Mouse (Mus musculus) myocyte (in vitro differentiated cells): ENCODE measurements around the gene Mgmt.

ENCODE experiments used
- MAX ChIP-seq: IDR thresholded peaks from one replicate; pipeline ENCODE4 v1.6.1; 2011; ENCODE audit warnings: low read depth, mild to moderate bottlenecking, control low read depth
- MYOG ChIP-seq, 3 experiments: IDR thresholded peaks; one replicate each; pipeline ENCODE4 v1.6.1; 2011; ENCODE audit warnings: control low read depth in 2 of 3, low read depth in 2 of 3, mild to moderate bottlenecking in 2 of 3; ENCODE audit not compliant: insufficient read length in 2 of 3, control insufficient read depth in 1 of 3, insufficient read depth in 1 of 3
- POLR2A ChIP-seq: IDR thresholded peaks from one replicate; pipeline ENCODE4 v1.6.1; 2011; ENCODE audit warnings: low read depth, mild to moderate bottlenecking, control low read depth, moderate library complexity; ENCODE audit not compliant: insufficient read length
- POLR2AphosphoS2 ChIP-seq: IDR thresholded peaks from one replicate; pipeline ENCODE4 v1.6.1; 2011; ENCODE audit warnings: low read depth, control low read depth; ENCODE audit not compliant: insufficient read length
- REST ChIP-seq: IDR thresholded peaks from one replicate; pipeline ENCODE4 v1.6.1; 2011; ENCODE audit warnings: mild to moderate bottlenecking, control low read depth, moderate library complexity; ENCODE audit not compliant: insufficient read depth, insufficient read length
- TCF12 ChIP-seq: IDR thresholded peaks from one replicate; pipeline ENCODE4 v1.6.1; 2011; ENCODE audit warnings: mild to moderate bottlenecking, control low read depth; ENCODE audit not compliant: poor library complexity, insufficient read depth, severe bottlenecking
- TCF3 ChIP-seq: IDR thresholded peaks from one replicate; pipeline ENCODE4 v1.6.1; 2011; ENCODE audit warnings: low read depth, control low read depth; ENCODE audit not compliant: insufficient read length
- USF1 ChIP-seq: IDR thresholded peaks from one replicate; pipeline ENCODE4 v1.6.1; 2011; ENCODE audit warnings: low read depth, mild to moderate bottlenecking, control low read depth, moderate library complexity

- TF ChIP-seq POLR2AphosphoS2 (no peak), USF1 (no peak), POLR2A (no peak), MAX (no peak), MYOG (IDR thresholded peaks at IDR 0.05; ENCODE audit: control insufficient read depth in 1 of 3, insufficient read depth in 1 of 3, insufficient read length in 2 of 3, low read depth in 2 of 3) (no peak), TCF3 (no peak), TCF12 (no peak), REST (no peak)
Measured at GRCm38 (mm10) chr7:136945697-136946096, 51.3 kb downstream of the Mgmt start.
